Mouse (Mus musculus): Measurements from ENCODE around the gene Supt7l. TPM values are rescaled to one million over a fixed set of nuclear protein-coding genes. Genes with fewer than 3 reads are reported as not detected.

Gene Supt7l
- 25.7 TPM for total RNA-seq (2023)

GRCm38 (mm10) chr5:31527707-31528106 lies at the start of gene Supt7l:
Gene Supt7l, minus strand, starts transcription at chr5:31527807.

GRCm38 (mm10) chr5:31526354-31527116 lies 1.1 kb downstream of the Supt7l start, which contains the start of gene Slc4a1ap:
Gene Slc4a1ap, plus strand, starts transcription at chr5:31526995.

GRCm38 (mm10) chr5:31494513-31495297 lies 32.9 kb downstream of the Supt7l start, which contains the start of gene Gpn1:
Gene Gpn1, plus strand, starts transcription at chr5:31494741.

GRCm38 (mm10) chr5:31485440-31485839 lies 42.2 kb downstream of the Supt7l start, which contains the start of gene 4930548H24Rik:
Gene 4930548H24Rik, plus strand, starts transcription at chr5:31485740.

Other genes starting within 250 kb of the Supt7l start
- gene Ift172, start 236.7 kb downstream of the Supt7l start, total RNA-seq (2023): 16.6 TPM
- gene Fndc4, start 231.7 kb downstream of the Supt7l start, total RNA-seq (2023): 1.3 TPM
- not detected for gene Gckr, start 230.4 kb downstream of the Supt7l start, total RNA-seq (2023)
- 37.4 TPM for gene Zfp512, start 75.4 kb downstream of the Supt7l start, total RNA-seq (2023)
- 0.92 TPM for gene 4930548H24Rik, start 42.1 kb downstream of the Supt7l start, total RNA-seq (2023)
- 51.4 TPM for gene Gpn1, start 33.1 kb downstream of the Supt7l start, total RNA-seq (2023)
- 70.5 TPM for gene Slc4a1ap, start 812 bp downstream of the Supt7l start, total RNA-seq (2023)
- gene Mrpl33, start 69.1 kb upstream of the Supt7l start, total RNA-seq (2023): 105 TPM
- gene Rbks, start 169.8 kb upstream of the Supt7l start, total RNA-seq (2023): 9.8 TPM
- gene Babam2, start 169.9 kb upstream of the Supt7l start, total RNA-seq (2023): 43.4 TPM